Mouse (Mus musculus) gastrocnemius, adult 8-10 months (tissue): Measurements from ENCODE around the gene Kat14. TPM values are rescaled to one million over a fixed set of nuclear protein-coding genes. Genes with fewer than 3 reads are reported as not detected.
A peak's percentile ranks its signal among the peaks of the same experiment; 100 is the strongest.

Experiments used
- DNase-seq, 2 experiments: peaks; one replicate each; pipeline ENCODE4 v3.0.0; 2022; ENCODE audit warnings: low spot score in 2 of 2
- total RNA-seq, 4 experiments: library from RNA; stranded (reverse); gene quantifications; 2 replicates each; pipeline ENCODE4 v1.2.4; 2022

The Kat14 gene
- total RNA-seq, 4 experiments from 2014 or later, result 19.3 to 28.7 (median 23.0) TPM

DNA sequence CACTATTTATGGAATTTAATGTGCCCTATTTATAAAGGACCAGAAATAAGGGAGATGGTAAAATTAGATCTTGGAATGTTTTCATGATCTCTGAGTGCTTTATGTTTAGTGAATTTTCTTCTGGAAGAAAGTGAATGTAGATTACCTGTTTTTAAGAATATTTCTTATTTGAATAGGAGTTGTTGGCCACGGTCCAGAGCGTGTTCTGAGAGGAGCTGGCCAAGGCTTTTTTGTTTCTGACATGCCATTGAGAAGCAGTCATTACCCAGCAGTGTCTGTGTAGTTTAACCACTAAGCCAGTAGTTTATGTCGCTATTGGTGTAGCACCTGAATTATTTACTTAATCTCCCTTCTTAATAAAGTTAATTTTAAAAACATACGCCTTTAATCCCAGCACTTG, 13.0 kb downstream of the Kat14 start:
- DNase-seq, result no peak

DNA sequence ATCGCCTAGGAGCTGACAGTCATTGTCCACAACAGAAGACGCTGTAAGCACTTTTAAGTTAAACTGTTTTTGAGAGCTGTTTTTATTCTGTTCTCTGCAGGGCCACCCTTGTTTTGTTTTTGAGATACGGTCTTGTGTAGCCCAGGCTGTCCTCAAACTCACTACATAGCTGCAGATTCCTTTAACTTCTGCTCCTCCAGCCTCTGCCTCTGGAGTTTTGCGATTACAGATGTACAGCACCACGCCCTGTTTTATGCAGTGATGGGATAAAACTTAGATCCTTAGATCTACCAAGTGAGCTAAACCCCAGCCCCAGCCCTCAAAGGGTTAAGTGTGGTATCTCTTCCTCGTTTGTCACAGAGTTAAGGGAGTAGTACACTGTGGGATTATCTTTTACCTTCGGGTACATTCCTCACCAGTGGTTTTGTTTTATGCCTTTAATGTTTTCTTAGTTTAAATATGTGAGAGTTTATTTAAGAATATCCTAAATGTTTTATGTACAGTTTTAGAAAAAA, 13.9 kb downstream of the Kat14 start:
- no peak for DNase-seq

GRCm38 (mm10) chr2:144386296-144386695, 17.5 kb downstream of the Kat14 start:
- DNase-seq, result no peak

DNA sequence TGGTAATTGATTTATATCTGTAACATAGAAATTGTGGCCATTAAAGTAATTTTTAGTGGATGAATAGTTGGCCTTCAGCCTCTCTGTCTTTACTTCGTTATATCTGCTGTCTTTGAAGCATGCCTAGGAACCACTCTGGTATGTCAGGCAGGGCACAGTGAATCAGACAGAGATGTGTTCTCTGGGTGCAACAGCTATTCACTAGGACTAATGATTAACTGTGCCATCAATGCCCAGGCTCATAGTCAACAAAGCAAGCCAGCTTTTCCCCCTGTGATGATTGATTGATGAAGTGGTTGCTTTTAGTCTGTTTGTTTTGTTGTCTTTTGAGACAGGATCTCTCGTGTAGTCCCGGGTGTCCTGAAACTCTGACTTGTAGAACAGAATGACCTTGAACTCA, 19.6 kb downstream of the Kat14 start:
- no peak for DNase-seq

GRCm38 (mm10) chr2:144399531-144399930, 30.7 kb downstream of the Kat14 start:
- DNase-seq, result no peak

DNA sequence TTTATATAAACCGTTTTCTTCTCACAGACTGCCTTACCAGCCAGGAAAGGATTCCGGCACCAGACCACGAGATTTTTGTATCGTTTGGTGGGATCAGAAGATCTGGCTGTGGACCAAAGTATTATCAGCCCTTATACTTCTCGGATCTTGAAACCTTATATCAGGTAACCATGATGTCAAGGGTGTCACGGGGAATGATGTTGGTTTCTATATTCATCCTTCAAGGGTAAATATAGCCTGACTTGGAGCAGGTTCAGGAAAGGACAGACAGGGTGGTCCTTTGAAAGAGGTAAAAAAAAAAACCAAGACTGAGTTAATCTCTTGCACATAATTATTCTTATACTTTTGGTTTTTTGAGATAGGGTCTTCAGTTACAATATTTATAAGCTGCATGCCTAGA, 31.9 kb downstream of the Kat14 start:
- no peak for DNase-seq

GRCm38 (mm10) chr2:144409037-144409436, 40.3 kb downstream of the Kat14 start:
- DNase-seq, result no peak

- DNase-seq, result no peak
Observed at GRCm38 (mm10) chr2:144410603-144411002, 41.8 kb downstream of the Kat14 start.

- no peak for DNase-seq
Observed at GRCm38 (mm10) chr2:144414646-144415045, 45.9 kb downstream of the Kat14 start.

DNA sequence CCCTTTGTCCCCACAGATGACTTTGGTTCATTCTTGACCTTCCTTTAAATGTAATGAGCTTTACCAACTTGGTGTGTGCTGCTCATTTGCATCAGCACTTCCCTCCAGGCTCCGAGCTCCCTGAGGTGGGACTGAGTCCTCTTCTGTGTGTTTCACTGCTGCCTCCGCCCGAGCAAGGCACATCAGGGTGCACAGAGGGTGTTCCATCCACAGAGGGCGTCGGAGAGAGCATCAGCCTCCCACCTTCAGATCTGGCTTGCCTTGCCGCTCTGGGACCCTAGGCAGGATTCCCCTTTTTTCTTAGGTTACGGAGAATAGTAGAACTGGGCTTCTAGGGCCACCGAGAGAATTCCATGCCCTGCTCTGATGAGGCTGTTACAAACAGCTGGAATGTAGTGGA, 48.1 kb downstream of the Kat14 start:
- DNase-seq, result no peak

GRCm38 (mm10) chr2:144418062-144418461, 49.3 kb downstream of the Kat14 start:
- DNase-seq, result no peak

- DNase-seq, result no peak
Observed at GRCm38 (mm10) chr2:144422094-144422675, 53.4 kb downstream of the Kat14 start.

DNA sequence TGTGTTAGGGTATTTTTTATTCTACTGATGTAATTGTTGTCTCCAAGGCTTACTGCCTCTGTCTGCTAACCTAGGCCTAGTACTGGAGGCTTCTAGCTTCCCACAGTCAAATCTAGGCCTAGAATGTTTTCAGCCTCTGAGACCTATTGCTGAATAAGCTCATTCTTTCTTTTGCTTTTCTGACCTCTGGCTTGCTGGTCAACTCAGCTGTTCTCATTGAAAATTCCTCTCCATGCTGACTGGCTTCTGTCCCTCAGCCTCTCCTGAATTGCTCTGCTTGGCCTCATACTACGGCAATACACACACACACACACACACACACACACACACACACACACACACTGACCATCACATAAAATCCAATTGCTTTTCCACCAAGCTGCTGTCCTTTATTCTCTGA, 57.0 kb downstream of the Kat14 start:
- no peak for DNase-seq

DNA sequence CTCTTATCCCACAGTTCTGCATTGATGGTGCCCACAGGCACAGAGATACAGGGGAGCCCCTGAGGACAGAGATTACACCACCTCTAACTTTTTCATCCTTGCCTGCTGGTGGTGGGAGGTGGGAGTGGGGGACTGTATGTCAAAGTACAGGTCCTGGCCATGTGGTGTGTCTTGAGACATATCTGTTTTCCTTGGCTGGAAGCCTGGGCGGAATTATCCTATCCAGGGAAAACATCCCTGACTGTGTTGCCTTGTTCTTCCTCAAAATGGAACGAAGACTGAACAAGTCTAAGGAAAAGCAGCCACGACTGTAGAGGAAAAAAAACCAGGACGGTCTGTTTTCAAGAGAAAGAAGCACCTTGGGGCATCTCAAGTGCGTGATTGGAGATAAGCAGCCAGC, 59.1 kb downstream of the Kat14 start:
- no peak for DNase-seq

- DNase-seq, result no peak
Observed at GRCm38 (mm10) chr2:144428659-144429058, 59.9 kb downstream of the Kat14 start.

DNA sequence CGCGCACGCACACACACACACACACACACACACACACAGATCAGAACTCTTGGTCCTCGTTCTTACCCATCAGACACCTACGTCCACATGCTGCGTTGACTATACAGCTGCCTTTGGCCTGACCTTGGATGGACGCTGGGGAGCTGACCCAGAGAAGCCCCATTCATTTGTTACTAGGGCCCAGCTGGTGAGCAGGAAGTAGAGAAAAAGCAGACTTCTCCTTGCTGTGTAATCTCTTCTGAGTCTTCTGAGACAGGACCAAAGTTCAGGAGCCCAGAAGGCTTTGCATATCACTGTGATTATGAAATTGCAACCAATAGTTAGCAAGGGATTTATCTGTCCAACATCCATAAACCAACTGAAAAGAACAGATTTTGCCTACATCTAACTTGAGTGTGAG, 60.4 kb downstream of the Kat14 start:
- DNase-seq, result no peak

DNA sequence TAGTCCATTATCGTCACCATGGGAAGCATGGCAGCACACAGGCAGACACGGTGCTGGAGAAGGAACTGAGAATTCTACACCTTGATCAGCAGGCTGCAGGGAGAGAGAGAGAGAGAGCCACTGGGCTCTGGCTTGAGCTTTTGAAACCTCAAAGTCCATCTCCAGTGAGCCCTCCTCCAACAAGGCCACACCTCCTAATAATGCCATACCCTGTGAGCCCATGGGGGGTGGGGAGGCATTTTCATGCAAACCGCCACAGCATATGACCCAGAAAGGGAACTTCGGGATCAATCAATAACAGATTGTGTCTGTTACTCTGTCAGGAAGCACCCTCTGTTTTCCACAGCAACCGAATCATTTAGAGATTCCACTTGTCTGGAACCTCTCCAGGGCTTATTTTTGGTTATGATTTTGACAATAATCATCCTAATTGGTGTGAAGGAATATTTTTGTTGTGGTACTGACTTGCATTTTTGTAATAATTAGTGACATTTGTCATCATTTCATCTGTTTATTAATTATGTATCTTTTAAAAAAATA, 62.6 kb downstream of the Kat14 start:
- no peak for DNase-seq

- DNase-seq, result no peak
Observed at GRCm38 (mm10) chr2:144435679-144436078, 66.9 kb downstream of the Kat14 start.

- no peak for DNase-seq
Observed at GRCm38 (mm10) chr2:144438424-144438823, 69.6 kb downstream of the Kat14 start.

- no peak for DNase-seq
Observed at GRCm38 (mm10) chr2:144439191-144439700, 70.5 kb downstream of the Kat14 start.

- DNase-seq, result peak in 1 of 2 experiments; percentile 18
Observed at GRCm38 (mm10) chr2:144441386-144441915, 72.7 kb downstream of the Kat14 start.

- DNase-seq, result no peak
Observed at GRCm38 (mm10) chr2:144446360-144446999, 77.7 kb downstream of the Kat14 start.
